Mouse (Mus musculus) gastrocnemius, adult 18-20 months (tissue): ENCODE measurements at regions not wholly inside any gene's neighbourhood (a gene's known extent, or its start where the extent isn't known, plus 50 kb on each side); places are given as distances from the start of the nearest gene placed in this dataset.

Source experiments
- DNase-seq: peaks from one replicate; pipeline ENCODE4 v3.0.0; 2021; ENCODE audit warnings: low spot score

- no peak for DNase-seq
These were observed 309.1 kb upstream of the Brinp3 start for GRCm38 (mm10) chr1:146185444-146185843.

DNA sequence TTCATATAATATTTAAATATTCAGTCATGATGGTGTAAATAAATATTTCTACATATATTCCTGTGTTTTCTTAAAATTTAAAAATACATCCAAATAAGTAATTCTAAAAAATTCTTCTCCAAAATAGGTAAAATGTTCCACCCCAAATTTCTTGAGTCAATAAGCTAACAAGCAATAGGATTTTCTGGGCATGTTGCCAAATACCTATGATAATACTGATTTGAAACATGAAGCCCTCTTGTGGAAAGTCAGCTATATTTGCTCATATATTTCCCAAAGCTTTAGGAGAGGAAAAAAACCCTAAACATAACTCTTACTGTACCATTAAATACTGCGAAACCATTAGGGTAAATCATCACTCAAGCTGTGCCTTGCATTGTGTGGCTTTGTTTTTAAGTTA, 282.9 kb upstream of the Brinp3 start:
- no peak for DNase-seq

DNA sequence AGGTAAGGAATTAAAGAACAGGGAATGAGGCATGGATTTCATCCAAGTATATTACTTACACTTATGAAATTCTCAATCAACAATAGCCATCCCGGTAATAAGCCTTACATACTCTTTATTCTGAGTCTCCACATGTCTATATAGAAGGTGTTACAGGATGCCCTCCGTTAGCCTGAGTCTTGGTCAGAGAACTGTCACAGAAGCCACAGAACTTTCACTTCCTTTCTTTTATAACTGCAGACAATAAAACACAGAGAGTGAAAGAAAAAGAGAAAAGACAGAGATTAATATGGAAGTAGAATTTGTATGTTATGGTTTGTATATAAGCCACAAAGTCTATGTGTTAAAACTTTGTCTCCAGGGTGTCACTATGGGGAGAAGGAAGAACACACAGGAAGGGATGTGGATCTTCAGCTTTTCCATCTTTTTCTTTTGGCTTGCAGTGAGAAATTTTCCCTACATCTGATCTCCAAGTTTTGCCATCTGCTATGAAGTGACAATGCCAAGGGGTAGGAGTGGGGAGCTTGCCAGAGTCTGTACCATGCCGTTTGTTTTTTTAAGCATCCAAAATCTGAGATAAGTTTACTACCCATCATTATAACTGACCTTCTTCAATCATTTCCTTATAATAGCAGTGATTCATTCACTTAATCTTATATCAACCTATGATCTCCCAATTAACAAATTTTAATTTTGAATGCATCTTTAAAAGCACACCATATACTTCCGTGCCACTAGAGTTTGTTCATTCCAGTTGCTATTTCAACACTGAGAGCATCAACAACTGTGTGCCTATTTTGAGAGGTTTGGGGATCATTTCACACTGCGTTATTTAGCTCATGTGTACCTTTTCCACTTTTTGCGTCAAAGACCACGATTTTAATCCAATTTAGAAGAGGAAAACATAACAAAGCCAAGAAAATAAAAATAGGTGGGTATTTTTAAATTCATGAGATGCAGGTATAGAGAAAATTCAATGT, 262.8 kb upstream of the Brinp3 start:
- DNase-seq: no peak

GRCm38 (mm10) chr1:146260400-146260799, 234.2 kb upstream of the Brinp3 start:
- DNase-seq: no peak

GRCm38 (mm10) chr1:146299031-146299430, 195.5 kb upstream of the Brinp3 start:
- DNase-seq: no peak

DNA sequence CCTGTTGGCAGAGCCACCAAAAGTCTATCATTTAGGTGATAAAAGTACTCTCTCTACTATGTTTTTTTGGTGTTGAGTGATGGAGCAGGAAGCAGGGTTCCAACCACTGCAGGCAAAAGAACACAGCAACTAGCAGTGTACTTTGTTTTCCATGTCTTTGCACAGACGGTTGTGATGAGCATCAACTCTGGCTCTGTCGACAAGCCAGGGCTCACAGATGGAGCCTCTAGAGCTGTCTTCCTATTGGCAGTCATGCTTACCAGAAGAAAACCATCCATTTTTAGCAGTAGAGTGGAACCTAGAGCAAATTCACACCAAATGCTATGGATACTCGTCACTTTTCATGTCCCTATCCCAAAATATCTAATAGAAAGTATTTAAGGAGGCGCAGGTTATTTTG, 182.0 kb upstream of the Brinp3 start:
- no peak for DNase-seq

- DNase-seq: peak; percentile 32
These were observed 178.1 kb upstream of the Brinp3 start for GRCm38 (mm10) chr1:146316172-146317158.

GRCm38 (mm10) chr1:146322026-146322425, 172.5 kb upstream of the Brinp3 start:
- DNase-seq: no peak

DNA sequence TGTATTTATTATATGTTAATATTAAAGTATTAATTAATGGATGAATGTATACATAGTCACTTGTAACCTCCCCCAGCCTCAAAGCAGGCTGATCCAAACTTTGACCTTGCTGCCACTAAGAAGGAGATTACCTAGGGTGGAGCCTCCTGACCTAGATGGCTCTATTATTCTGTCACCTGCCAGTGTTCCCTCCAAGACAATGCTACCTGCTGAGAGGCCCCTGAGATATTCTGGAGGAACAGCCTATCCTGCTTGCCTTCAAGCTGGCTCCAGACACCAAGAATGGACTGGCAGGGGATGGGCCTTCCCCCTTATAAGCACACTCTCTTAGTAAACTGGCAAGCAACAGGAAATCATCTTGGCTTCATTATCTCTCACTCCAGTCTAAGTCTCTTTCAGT, 171.7 kb upstream of the Brinp3 start:
- no peak for DNase-seq

DNA sequence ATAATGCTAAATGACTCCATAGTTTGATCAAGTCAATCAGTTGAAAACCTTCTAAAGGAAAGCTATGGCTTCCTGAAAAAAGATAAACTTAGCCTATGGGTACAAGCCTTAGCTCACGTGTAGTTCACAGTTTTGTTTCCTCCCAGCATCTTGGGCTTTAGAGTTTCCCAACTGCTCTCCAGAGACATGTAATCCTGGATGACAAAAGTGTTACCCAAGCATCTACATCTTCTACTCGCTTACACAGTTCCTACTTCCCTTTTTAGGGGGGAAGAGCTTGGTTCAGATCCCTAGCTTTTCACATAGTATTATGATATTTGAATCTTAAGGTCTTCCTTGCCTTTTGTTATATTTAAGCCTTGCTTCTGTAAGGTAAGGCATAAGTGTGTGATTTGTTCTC, 157.5 kb upstream of the Brinp3 start:
- DNase-seq: no peak

- no peak for DNase-seq
These were observed 137.6 kb upstream of the Brinp3 start for GRCm38 (mm10) chr1:146356964-146357363.

- no peak for DNase-seq
These were observed 136.3 kb upstream of the Brinp3 start for GRCm38 (mm10) chr1:146358301-146358700.

DNA sequence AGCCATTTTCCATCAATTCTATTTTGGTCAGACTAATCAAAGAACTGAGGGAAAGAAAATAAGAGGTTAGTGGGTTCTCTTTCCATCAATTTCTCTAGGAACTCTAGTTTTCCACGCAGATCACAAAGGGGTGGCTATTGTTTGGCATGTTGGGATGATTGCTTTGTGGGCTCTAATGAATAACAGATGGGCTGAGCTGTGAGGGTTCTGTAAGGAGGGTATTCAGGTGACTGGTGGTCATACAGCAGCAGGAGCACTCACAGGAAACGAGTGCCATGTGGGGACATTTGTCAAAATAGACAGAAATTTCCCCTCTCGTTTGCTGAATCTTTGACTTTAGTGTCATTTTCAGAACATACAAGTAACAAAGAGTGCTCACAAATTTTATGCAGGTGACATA, 134.9 kb upstream of the Brinp3 start:
- no peak for DNase-seq

- no peak for DNase-seq
These were observed 134.4 kb upstream of the Brinp3 start for GRCm38 (mm10) chr1:146360124-146360523.

DNA sequence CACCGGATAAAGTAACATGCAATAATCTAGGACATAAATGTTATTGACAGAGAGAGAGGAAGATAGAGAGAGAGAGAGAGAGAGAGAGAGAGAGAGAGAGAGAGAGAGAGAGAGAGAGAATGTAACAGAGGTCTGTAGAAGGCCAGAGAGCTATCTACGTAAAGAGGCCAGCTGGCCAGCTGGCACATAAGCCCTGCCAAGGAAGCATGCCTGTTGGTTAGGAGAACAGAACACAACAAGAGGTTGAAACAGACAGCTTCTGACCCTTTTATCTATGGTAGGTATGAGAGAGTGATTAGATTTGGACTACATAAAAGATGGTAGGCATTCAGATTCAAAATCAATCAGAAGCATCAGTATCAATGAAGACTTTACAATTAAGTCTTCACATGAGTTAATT, 130.8 kb upstream of the Brinp3 start:
- no peak for DNase-seq
